Mouse (Mus musculus) brown adipose tissue, adult 24 weeks (tissue): ENCODE results near the gene Nup93. TPM values are rescaled to one million over a fixed set of nuclear protein-coding genes. Genes with fewer than 3 reads are reported as not detected.

Source experiments
- H3K27ac ChIP-seq: fragments of 200-500 bp; replicated peaks from 2 replicates; pipeline ENCODE4 v1.5.1; 2012; ENCODE audit warnings: low read depth, mild to moderate bottlenecking, low read length
- H3K4me1 ChIP-seq: fragments of 200-500 bp; 2 replicates; pipeline ENCODE4 v1.6.1; 2012; ENCODE audit warnings: low read length, mixed read lengths; ENCODE audit not compliant: control insufficient read depth, insufficient read depth, insufficient read length
- H3K4me3 ChIP-seq: fragments of 200-500 bp; 2 replicates; pipeline ENCODE4 v1.5.1; 2012; ENCODE audit warnings: low read depth, mild to moderate bottlenecking, low read length, moderate library complexity; ENCODE audit not compliant: insufficient read depth
- polyA plus RNA-seq: library from polyadenylated mRNA; stranded (reverse); fragments of >200 nt; gene quantifications from 2 replicates; pipeline ENCODE4 v1.2.4, GENCODE M21; 2012; ENCODE audit not compliant: missing spikeins, insufficient read depth, insufficient read length

The Nup93 gene
- polyA plus RNA-seq, 1 experiment = 6.4 TPM

GRCm38 (mm10) chr8:94307652-94308051 is 93.3 kb downstream of the Nup93 start:
- Histone ChIP-seq H3K4me1 (no peaks in the 10 kb centered on the region), H3K27ac (no peak overlapping the region), H3K4me3 (no peak overlapping the region)

GRCm38 (mm10) chr8:94314069-94314468 is 99.7 kb downstream of the Nup93 start:
- Histone ChIP-seq H3K4me3 (no peak overlapping the region), H3K4me1 (no peaks in the 10 kb centered on the region), H3K27ac (no peak overlapping the region)

GRCm38 (mm10) chr8:94317249-94317648 is 102.9 kb downstream of the Nup93 start:
- Histone ChIP-seq H3K4me3 (no peak overlapping the region), H3K4me1 (no peaks in the 10 kb centered on the region), H3K27ac (no peak overlapping the region)

GRCm38 (mm10) chr8:94317691-94318090 is 103.3 kb downstream of the Nup93 start:
- Histone ChIP-seq H3K27ac (no peak overlapping the region), H3K4me1 (no peaks in the 10 kb centered on the region), H3K4me3 (no peak overlapping the region)

- H3K4me3 ChIP-seq = no peak overlapping the region
These were observed 105.7 kb downstream of the Nup93 start for GRCm38 (mm10) chr8:94320036-94320435.

GRCm38 (mm10) chr8:94322083-94322482 is 107.7 kb downstream of the Nup93 start:
- H3K4me3 ChIP-seq = no peak overlapping the region
- no peak overlapping the region for H3K27ac ChIP-seq
- H3K4me1 ChIP-seq = no peaks in the 10 kb centered on the region

More at GRCm38 (mm10) chr8:94320036-94320435, 105.7 kb downstream of the Nup93 start:
- Histone ChIP-seq H3K4me1 (no peaks in the 10 kb centered on the region), H3K27ac (no peak overlapping the region)

- Histone ChIP-seq H3K4me1 (no peaks in the 10 kb centered on the region), H3K27ac (no peak overlapping the region), H3K4me3 (no peak overlapping the region)
These were observed 108.7 kb downstream of the Nup93 start for GRCm38 (mm10) chr8:94323041-94323440.

- Histone ChIP-seq H3K4me3 (no peak overlapping the region), H3K27ac (no peak overlapping the region), H3K4me1 (no peaks in the 10 kb centered on the region)
These were observed 109.7 kb downstream of the Nup93 start for GRCm38 (mm10) chr8:94324071-94324470.

- no peak overlapping the region for H3K27ac ChIP-seq
- H3K4me3 ChIP-seq = no peak overlapping the region
- H3K4me1 ChIP-seq = no peaks in the 10 kb centered on the region
These were observed 111.7 kb downstream of the Nup93 start for GRCm38 (mm10) chr8:94326016-94326415.

- no peak within 1 kb of the TSS for H3K27ac ChIP-seq
- H3K4me3 ChIP-seq = no peak within 1 kb of the TSS
- no peaks in the 10 kb centered on the region for H3K4me1 ChIP-seq
These were observed 114.8 kb downstream of the Nup93 start, which contains the start of gene Slc12a3 for GRCm38 (mm10) chr8:94328932-94329728. Gene Slc12a3, plus strand, starts transcription at chr8:94329201.

GRCm38 (mm10) chr8:94330733-94331132 is 116.4 kb downstream of the Nup93 start:
- no peak overlapping the region for H3K4me3 ChIP-seq
- H3K27ac ChIP-seq = no peak overlapping the region
- H3K4me1 ChIP-seq = no peaks in the 10 kb centered on the region

- Histone ChIP-seq H3K4me1 (no peaks in the 10 kb centered on the region), H3K27ac (no peak overlapping the region), H3K4me3 (no peak overlapping the region)
These were observed 119.0 kb downstream of the Nup93 start for GRCm38 (mm10) chr8:94333345-94333744.

GRCm38 (mm10) chr8:94337559-94337958 is 123.2 kb downstream of the Nup93 start:
- Histone ChIP-seq H3K27ac (no peak overlapping the region), H3K4me3 (no peak overlapping the region), H3K4me1 (no peaks in the 10 kb centered on the region)

GRCm38 (mm10) chr8:94340796-94341195 is 126.4 kb downstream of the Nup93 start:
- Histone ChIP-seq H3K4me1 (no peaks in the 10 kb centered on the region), H3K27ac (no peak overlapping the region), H3K4me3 (no peak overlapping the region)

GRCm38 (mm10) chr8:94342691-94343090 is 128.3 kb downstream of the Nup93 start:
- Histone ChIP-seq H3K27ac (no peak overlapping the region), H3K4me3 (no peak overlapping the region), H3K4me1 (no peaks in the 10 kb centered on the region)

- Histone ChIP-seq H3K27ac (no peak overlapping the region), H3K4me3 (no peak overlapping the region), H3K4me1 (no peaks in the 10 kb centered on the region)
These were observed 128.9 kb downstream of the Nup93 start for GRCm38 (mm10) chr8:94343290-94343689.
